Mouse (Mus musculus) embryo, embryonic 11 days (tissue): ENCODE results near the gene Grm2.
"Not testable (repeated sequence)": the region's sequence is repeated elsewhere in the genome, so short reads cannot be mapped to it uniquely, and the experiment has no call there.

Source experiments
- DNase-seq: peaks from one replicate; pipeline ENCODE4 v3.0.0-alpha.2; 2015

The Grm2 gene

DNA sequence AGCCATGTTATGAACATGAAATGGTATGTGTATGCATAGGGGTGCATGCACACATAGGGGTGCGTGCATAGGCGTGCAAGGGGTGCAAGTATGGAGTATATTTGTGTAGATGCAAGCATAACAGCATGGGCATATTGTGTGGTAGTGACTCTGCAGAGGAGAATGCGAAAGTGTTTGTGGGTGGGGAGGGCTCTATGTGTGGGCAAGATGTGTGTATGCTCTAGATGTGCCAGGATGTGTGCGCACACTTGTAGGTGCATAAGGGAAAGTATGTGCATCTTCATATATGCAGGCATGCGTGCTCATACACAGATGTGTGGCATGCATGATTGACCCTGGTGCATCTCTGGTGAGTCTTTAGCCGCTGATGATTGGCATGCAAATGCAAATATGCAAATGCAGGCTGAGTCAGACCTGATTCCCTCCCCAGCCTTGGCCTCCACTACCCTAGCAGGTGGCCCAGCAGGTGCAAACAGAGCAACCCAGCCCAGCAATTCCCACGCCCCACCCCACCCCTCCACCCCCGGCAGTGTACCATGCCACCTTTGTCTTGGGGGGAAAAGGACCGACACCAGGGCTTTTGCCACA lies 10.1 kb downstream of the Grm2 start:
- no peak for DNase-seq

DNA sequence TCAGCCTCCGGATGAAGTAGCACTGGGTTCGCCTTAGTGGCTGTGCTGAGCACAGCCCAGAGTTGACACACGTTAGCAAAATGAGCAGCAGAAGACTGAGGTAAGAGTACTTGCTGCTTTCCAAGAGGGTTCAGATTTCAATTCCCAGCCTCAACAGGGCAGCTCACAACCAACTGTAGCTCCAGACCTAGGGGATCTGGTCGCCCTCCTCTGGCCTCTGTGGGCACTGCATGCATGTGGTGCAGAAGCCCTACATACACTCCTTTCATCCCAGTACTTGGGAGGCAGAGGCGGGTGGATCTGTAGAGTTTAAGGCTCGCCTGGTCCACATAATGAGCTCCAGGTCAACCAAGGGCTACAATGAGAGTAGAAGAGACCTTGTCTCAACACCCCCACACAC lies 12.1 kb downstream of the Grm2 start:
- DNase-seq = no peak

DNA sequence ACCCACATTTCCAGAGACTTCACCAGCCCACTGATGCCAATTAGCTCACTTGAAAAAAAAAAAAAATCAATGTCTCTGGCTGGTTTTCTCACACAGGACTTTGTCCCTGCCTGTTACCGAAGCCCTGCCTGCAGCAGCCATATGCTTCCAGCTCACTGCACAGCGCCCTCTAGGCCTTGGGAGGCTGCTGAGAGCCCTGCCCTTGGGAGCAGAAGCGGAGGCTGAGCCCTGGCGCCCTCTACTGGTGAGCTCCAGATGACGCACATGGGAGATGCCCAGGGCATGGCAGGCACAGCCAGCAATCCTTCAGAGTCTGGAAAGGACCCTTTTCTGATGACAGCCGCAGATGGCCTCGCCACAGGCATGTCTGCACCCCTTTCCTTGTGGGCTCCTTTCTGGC lies 12.8 kb downstream of the Grm2 start:
- peak; percentile 86 for DNase-seq

DNA sequence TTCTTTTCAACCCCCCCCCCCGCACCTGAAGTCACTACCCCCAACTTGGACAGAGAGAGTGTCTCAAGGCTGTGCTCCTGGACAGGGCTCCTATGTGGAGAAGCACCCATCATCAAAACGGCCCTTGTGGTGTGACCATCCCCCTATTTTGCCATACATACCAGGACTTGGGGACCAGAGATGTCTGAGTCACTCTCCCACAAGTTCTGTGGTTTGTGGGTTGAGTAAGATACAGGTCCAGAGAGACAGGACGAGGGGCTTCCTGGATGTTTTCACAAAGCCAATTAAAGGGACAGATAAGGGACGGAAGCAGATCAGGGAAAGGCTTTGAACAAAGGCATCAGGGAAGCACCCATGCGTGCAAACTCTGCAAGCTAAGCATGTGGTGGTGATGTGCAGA lies 14.5 kb downstream of the Grm2 start:
- DNase-seq = no peak

DNA sequence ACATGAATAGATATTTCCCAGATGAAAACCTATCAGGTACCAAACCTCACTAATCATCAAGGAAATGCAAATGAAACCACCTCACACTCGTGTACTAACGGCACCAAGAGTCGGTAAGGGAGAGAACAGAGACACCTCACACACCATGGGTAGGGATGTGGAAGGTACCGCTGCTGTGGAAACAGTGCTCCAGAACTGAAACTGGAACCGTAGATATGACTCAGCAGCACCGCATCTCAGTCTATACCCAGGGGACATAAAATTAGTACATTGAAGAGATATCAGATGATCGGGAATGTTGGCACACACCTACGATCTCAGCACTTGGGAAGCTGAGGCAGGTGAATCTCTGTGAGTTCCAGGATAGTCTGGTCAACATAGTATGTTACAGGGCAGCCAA lies 17.7 kb downstream of the Grm2 start:
- no peak for DNase-seq

DNA sequence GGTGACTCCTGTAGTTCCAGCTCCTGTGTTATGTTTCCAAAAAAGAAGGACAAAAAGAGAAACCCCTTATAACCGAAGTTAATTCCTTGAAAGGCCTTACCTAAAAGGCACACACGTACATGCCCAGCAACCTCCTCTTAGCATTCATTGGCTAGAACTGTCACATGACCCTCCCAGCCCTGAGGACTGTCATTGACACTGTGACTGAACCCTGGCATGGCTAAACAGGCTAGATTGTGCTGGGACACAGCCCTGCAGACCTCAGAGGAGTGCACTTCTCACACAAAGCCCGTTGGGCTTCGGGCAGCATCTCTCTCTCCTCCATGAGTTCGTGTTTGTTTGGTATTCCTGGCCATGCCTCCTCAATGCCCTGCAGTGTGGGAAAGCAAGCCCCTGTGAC lies 23.7 kb downstream of the Grm2 start:
- no peak for DNase-seq

DNA sequence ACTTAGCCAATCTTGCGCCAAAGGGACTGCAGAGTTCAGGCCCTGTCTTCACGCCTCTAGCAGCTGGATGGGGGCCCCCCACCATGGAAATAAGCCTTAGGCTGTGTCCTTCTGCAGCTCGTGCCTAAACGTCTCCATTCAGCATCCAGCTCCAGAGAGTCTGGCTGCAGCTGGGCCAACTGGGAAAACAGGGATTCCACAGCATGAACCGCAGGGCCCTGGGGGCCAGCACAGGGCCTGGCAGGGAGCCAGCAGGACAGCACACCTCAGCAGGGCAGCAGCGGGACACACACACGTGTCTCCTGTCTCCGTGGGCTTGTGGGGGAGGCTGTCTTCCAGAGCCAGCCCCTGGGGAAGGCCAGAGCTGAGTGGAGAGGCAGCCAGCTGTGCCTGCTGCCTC lies 28.1 kb downstream of the Grm2 start:
- DNase-seq = not testable (repeated sequence)

DNA sequence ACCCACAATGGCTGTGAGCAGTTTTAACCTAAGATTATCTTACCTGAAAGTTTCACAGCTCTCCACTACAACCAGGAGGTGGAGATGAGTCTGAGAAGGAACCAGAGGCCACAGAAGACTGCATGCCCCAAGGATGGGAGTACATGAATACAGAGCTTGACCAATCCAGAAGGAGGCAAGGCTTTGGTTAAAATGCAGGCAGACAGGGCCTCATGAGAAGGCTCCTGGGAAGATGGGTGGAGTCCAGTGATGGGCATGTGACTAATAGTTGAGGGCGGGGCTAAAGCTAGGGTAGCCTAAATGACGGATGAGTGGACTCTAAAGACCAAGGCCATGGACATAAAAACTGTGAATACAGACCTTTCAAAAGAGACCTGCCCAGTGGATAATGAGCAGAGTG lies 29.6 kb downstream of the Grm2 start, which contains the start of gene Iqcf6:
Iqcf6 (plus strand) TSS at position 301 of the 400 bp plus-strand sequence.
- DNase-seq = no peak

DNA sequence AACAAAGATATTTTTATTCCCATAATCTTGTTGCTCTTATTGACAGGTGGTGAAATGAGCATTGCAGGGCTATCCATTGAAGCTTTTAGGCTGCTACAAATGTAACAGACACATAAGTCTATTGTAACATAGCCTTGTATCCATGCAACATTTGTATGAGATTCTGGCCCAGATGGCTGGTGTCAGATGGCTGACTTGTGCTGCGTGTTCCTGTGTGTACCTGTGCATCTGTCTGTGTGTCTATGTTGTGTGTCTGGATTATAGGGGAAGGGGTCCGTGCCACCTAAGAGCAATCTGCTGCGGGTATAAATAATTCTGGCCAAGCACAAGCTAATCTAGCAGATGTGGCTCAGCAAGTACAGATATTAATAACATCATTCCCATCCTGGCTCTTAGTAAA lies 38.4 kb downstream of the Grm2 start:
- no peak for DNase-seq

DNA sequence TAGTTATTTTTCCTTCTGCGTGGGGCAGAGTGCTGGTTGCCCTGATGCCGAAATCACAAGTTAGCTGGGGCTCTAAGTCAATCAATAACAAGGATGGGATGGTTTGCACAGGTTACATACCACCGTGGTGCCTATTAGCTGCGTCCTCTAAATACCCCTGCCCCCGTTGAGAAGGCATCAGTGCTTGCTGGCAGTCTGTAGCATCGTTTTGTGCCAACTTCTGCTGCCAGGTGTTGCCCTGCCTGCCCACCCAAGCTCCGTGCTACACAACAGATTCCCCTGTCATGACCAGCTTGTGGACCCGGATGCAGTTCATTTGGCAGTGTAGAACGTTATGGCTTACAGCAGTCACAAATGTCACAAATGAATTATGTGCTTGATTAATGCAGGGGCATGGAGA lies 39.6 kb downstream of the Grm2 start:
- no peak for DNase-seq

DNA sequence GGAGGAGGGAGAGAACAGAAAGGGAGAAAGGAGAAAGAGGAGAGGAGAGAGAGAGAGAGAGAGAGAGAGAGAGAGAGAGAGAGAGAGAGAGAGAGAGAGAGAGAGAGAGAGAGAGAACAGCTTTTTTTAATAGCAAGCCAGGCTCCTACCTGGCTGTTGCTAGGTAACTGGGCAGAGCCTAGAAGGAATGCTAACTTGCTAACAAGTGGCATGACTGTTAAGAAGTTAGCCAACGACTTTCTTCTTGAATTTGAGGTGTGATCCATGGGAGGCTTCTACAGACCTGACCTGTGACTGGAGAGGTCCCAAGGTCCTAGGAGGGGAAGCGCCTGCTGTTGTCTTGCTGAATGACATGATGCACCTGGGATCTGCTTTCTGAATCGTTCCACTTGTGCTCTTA lies 41.3 kb downstream of the Grm2 start:
- no peak for DNase-seq

DNA sequence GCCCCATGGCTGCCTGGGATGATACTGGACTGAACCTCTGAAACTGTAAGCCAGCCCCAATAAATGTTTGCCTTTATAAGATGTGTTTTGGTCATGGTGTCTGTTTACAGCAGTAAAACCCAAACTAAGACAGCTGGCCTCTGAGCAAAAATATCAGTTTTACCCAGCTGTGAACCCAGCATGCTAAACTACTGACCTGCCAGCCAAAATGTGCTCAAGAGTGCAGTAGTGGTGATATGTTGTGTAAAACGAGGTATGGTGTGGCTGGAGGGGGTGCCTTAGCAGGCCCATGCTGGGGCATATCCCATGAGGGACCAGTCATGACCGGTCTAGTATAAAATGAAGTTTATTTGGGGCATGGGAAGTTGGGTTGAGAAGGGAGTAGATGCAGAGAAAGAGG lies 41.9 kb downstream of the Grm2 start:
- no peak for DNase-seq

DNA sequence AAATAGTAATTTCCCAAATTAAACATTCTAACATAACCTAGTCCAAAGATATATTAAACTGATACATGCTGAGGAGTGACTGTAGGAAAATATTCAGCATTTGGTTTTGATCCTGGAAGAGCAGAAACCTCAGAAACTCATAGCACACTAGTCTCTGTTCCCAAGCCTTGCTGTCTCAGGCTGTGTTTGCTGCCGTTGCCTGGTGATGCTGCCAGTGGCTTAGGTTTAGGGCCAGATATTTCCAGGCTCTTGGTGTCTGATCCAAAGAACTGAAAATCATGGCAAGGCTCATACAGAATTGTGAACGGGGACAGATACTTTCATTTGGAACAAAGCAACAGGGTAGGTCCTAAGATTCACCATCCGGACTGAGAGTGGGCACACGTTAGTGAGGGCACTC lies 45.2 kb downstream of the Grm2 start:
- no peak for DNase-seq

DNA sequence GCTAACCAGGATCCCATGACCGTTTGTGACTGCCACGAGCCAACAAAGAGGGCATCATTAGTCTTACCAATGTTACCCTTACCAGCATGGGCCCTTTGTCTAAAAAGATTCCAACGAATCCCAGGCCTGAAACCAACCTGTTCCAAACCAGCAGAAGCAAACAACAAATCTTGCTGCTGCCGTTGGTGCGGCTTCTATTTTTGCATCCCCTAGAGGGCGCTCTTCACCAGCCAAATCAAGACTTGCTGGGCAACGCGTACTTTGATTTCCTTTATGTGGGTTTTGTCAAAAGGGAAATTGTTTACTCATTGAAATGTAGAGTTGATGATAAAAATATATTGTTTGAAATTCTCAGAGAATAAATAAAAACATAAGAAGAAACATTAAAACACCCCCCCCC lies 55.3 kb downstream of the Grm2 start:
- DNase-seq = peak; percentile 75

DNA sequence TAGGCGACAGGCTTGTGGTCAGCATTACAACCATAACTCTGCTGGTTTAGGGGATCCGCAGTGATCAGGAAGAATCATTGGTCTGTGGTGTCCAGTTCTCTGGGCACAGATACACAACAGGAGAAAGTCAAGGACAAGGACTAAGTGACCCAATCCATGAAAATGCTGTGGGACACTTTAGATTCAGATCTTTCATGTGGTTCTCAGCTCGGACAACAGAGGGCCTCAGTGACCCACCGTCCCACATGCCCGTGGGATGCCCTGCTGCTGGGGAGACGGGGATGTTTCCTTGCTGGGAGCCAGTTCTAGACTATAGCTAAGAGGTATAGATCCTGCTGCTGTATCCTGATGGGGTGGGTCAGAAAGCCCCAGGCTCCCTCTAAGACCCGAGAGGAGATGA lies 57.4 kb downstream of the Grm2 start:
- peak; percentile 6 for DNase-seq

DNA sequence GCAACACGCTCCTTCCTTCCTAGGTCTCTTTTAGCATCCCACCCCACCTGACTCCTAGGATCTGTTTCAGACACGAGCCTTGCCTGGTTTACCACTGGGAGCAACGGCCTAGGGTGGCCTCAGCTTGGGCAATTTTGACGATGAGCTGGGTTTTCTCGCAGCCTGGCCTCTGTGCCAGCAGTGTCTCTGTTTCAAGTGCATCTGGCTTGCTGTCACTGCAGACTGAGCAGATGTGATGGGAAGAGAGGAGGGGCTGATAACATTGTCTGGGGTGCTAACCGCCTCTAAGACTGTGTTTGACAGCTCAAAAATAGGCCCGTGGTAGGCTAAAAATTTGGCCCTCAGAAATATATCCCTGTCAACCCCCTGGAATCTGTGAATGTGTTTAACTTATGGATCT lies 60.0 kb downstream of the Grm2 start:
- no peak for DNase-seq

DNA sequence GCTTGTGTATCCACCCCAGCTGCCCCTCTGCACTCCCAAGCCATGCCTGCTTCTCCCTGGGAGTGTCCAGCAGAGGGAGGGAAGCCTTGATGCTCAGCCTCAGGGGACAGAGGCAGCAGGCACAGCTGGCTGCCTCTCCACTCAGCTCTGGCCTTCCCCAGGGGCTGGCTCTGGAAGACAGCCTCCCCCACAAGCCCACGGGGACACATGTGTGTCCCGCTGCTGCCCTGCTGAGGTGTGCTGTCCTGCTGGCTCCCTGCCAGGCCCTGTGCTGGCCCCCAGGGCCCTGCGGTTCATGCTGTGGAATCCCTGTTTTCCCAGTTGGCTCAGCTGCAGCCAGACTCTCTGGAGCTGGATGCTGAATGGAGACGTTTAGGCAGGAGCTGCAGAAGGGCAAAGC lies 60.5 kb downstream of the Grm2 start:
- DNase-seq = not testable (repeated sequence)
